Mouse (Mus musculus): ENCODE measurements at regions not wholly inside any gene's neighbourhood (a gene's known extent, or its start where the extent isn't known, plus 50 kb on each side); places are given as distances from the start of the nearest gene placed in this dataset.
A peak's percentile ranks its signal among the peaks of the same experiment; 100 is the strongest.

DNA sequence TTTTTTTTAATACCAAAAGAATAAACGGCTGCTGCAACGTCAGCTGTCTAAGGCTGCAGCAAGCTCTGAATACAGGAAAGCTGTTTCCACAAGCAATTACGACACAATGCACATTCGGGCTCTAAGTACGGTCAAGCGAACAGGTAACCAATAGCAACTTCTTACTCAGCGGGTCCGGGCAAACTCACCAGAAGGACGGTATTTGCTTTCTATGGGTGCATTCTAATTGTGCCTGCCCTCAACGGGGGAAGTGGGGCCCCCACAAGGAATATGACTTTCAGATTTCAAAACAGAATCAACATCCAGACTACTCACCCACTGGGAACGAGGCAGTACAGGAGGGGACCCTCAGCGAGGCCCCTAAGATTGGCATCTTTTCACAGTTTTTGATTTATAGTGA lies 280.1 kb upstream of the Sash1 start:
- no peak for DNase-seq (ENCODE audit: low spot score)

GRCm38 (mm10) chr10:9165598-9165997 lies 279.7 kb upstream of the Sash1 start:
- no peak for DNase-seq (ENCODE audit: low spot score)

- no peak for DNase-seq (ENCODE audit: low spot score)
Observed at GRCm38 (mm10) chr10:9164333-9164732, 278.5 kb upstream of the Sash1 start.

DNA sequence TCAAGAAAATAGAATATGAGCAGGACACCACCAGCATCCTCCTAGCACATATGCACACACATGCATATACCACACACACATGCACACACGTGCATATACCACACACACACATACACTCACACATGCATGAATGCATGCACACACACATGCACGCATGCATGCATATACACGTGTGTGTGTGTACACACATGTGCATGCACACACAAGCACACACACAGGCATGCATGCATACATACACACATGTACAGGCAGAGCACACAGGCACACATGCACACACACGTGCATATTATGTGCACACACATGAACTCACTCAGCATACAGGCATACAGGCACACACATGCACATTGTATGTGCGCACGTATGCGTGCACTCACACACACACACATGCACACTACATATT lies 275.7 kb upstream of the Sash1 start:
- no peak for DNase-seq (ENCODE audit: low spot score)

- DNase-seq (ENCODE audit: low spot score) = no peak
Observed at GRCm38 (mm10) chr10:9157299-9158215, 271.7 kb upstream of the Sash1 start.

DNA sequence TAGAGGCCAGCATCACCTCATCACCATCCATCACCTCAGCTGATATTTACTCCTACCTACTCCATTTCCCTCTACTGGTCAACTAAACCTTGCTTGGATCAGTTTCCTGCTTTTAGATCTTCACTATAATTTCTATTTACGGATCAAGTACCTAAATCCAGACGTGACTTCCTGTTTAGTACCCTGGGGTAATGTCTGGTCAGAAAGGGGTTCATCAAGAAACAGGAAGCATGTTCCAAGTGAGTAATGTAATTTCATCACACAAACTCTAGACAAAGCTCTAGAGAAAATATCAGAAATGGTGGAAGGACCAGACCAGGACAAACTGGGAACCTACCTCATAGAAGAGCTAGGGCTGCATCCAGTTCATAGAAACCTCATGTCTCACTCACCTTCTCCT lies 250.2 kb upstream of the Sash1 start:
- no peak for DNase-seq (ENCODE audit: low spot score)

DNA sequence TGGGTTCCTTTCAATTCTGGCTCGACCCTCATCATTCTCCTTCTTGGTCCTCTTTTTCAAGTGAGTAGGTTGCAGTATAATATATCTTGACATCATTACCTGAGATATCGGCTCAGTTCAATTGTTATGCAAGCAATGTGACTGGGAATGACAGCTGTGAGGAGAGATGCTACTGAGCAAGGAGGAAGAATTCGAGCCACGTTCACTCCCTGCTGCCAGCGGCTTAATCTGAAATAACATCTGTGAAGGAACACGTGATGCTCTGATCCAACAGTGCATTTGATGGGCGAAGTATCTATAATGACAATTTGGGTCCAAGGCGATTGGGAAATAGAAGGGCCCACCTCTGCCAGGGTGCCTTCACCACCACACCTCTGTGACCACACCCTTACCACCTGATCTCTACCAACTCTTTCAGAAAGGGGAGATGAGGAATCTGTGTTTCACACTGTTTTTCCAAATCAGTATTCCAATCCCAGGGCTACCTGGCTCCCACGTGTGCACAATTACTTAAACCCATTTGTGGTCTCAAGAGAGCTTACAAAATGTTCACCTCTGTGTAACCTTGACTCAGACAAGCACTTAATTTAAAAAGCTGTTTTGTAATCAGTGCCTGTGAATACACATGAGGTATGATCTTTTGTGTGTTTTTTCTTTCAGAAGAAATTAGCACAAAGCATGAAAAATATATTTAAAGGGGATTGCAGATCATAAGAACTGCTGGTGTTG lies 248.6 kb upstream of the Sash1 start:
- DNase-seq (ENCODE audit: low spot score) = no peak

DNA sequence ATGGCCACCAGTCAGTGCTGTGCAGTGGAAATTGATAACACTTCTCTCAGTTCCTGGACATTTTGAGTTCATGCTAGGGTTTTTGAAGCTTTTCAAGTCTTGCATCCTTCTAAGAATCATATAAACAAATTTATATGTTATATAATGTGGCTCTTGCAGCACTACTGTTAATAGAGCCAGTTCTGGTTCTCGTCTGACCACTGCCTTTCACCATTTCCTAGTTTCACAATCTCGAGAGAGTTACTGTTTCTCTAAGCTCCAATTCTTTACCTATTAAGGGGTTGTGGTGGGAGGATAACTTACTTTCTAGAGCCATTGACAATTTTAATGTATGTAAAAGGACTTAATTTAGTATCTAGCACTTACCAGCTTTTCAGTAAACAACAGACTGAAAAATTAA lies 244.2 kb upstream of the Sash1 start:
- DNase-seq (ENCODE audit: low spot score) = no peak

DNA sequence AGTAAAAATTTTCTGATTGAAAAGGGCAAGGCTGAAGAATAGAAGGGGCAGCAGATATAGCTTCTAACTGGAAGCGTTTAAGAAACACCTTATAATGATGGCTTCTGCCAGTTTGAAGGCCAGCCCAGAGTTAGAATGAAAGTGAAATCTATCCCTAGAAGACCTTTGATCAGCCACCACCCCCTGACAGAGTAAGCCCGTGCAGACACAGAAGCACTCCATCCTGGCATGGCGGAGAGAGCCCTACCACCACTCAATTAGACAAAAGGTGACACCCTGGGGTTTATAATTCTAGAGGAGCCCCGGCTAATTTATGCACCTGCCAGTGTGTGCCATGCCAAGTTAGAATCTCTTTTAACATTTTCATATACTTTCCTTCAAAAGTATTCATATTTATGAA lies 233.4 kb upstream of the Sash1 start:
- no peak for DNase-seq (ENCODE audit: low spot score)

GRCm38 (mm10) chr10:9117648-9118551 lies 232.0 kb upstream of the Sash1 start:
- DNase-seq (ENCODE audit: low spot score) = no peak

DNA sequence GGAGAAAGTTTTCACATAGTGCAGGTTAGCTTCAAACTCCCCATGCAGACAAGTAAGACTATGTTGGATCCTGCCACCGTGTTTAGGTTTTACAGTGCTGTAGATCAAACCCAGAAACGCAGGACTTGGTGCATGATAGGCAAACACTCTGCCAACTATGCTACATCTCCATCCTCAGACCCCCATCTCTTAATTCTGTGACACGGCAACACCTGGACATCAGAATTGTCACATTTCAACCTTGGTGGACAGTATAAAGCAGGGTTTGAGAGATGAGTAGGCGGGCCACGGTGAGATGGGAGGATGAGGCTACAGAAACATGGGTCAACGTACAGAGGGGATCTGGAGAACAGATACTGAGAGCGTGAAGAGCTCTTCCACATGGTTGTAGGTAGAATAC lies 231.3 kb upstream of the Sash1 start:
- DNase-seq (ENCODE audit: low spot score) = no peak

GRCm38 (mm10) chr10:9113706-9114105 lies 227.8 kb upstream of the Sash1 start:
- DNase-seq (ENCODE audit: low spot score) = no peak

- DNase-seq (ENCODE audit: low spot score) = no peak
Observed at GRCm38 (mm10) chr10:9111051-9111450, 225.2 kb upstream of the Sash1 start.

DNA sequence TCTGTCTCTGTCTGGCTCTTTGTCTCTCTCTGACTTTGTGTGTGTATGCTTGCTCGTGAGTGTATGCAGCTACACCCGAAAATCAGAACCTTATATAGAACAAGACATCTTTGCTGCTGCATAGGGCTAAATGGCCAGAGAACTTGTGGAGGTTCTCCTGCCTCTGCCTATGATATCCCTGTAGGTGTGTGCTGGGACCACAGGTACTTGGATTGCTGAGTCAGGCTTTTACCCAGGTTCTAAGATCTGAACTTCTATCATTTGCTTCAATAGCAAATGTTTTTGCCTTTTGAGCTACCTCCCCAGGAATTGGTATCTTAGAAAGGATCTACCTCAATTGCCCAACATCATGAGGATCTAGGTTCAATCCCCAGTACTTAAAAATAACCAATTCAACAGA lies 210.3 kb upstream of the Sash1 start:
- no peak for DNase-seq (ENCODE audit: low spot score)

GRCm38 (mm10) chr10:9095163-9095562 lies 209.3 kb upstream of the Sash1 start:
- DNase-seq (ENCODE audit: low spot score) = no peak

GRCm38 (mm10) chr10:9092237-9092885 lies 206.5 kb upstream of the Sash1 start:
- DNase-seq (ENCODE audit: low spot score) = peak; percentile 51

- no peak for DNase-seq (ENCODE audit: low spot score)
Observed at GRCm38 (mm10) chr10:9090961-9091360, 205.1 kb upstream of the Sash1 start.

DNA sequence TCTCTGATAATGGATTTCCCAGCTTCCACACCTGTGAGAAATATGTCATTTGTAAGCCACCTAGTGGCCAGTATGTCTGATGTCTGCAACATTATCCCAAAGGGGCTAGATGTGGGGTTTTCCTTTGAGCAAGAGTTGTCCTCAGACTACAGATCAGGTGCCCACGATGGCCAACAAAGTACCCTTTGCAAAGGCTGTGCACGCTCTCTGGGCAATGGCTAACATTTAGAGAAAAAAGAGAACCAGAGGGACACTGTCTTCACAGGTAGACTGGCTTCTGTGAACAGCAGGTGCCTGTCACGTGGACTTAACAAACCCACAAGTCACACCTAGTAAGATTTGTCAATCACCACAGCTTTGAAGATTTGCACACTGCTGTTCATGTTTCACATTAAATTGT lies 202.0 kb upstream of the Sash1 start:
- no peak for DNase-seq (ENCODE audit: low spot score)

DNA sequence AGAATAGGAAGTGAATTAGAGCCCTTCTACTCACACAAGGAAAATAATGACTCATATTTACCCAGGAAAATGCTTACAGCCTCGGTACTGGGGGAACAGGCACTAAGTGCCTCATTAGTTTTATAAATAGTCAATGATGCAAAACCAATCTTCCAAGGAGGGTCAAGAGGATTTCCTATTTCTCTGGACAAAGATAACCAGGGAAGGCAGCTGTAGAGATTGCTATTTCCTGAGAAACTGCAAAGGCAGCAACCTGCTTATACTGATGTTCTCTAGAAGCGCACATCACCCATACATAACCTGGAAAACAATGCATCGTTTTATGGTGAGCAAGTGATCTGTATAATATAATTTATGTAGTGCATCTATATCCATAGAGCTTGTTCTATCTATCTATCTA lies 201.3 kb upstream of the Sash1 start:
- no peak for DNase-seq (ENCODE audit: low spot score)

DNA sequence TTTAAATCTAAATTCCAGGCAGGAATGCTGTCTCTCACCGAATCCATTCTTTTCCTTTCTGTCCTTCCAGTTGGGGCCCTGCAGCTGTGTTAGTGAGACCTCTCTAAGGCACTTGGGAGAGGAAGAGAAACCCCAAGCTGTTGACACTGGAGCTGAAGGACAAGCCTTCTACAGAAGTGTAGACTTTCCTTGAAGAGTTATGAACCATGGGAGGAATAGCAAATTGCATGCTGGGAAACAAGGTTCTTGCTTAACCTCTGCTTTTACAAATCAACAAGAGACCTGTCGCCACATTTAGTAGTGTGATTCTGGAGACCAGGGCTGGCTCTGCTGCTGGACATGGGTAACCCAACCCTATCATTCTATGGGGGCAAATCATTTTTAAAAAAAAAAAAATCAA lies 200.8 kb upstream of the Sash1 start:
- DNase-seq (ENCODE audit: low spot score) = no peak

DNA sequence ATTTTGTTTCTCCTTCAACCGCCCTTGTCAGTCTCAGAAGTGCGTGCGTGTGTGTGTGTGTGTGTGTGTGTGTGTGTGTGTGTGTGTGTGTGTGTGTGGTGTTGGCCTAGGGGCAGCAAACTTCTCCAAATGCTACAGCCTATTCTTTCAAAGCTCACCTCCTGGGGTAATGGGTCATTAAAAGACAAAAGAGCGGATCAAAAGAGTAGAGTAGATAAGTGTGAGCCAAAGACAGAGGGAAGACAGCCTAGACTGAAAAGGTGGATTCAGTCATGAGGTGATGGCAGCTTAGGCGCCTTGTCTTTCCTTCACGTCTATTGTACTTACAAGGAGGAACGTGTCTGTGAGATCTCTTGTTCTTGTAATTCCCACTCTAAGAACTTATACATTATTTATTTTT lies 199.6 kb upstream of the Sash1 start:
- no peak for DNase-seq (ENCODE audit: low spot score)

- DNase-seq (ENCODE audit: low spot score) = no peak
Observed at GRCm38 (mm10) chr10:9074916-9075315, 189.0 kb upstream of the Sash1 start.
